Mouse (Mus musculus): ENCODE data around the gene Trim12c. TPM values are rescaled to one million over a fixed set of nuclear protein-coding genes. Genes with fewer than 3 reads are reported as not detected.
"Not testable (repeated sequence)": the region's sequence is repeated elsewhere in the genome, so short reads cannot be mapped to it uniquely, and the experiment has no call there.

Trim12c gene
- total and polyA plus RNA-seq, 3 experiments = 2.6 to 5.5 (median 4.1) TPM

DNA sequence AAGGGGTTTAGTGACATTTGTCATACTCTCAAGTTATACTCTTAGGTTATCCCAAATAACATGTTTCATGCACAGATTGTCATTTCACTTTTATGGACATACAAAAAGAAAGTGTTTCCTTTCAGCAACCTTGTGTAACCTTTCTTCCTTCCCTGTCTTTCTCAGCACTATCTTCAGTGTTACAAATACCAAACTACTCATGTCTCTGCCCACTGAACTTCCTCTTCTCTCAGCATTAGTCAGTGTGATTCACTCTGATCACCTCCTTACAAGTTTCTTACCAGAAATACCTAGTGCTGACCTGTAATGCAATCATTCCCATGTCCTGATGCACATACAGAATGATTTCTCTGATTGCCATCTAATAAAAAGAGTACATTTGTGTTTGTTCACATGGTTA, 13.2 kb upstream of the Trim12c start:
- H3K9ac ChIP-seq (ENCODE audit: low read depth, low read length) = no peak overlapping the region
- no peaks in the 10 kb centered on the region for H3K79me2 ChIP-seq (replicated peaks; ENCODE audit: control insufficient read depth, insufficient read depth, low read length)
- H3K27me3 ChIP-seq (ENCODE audit: control insufficient read depth, insufficient read depth, low read length) = no peaks in the 10 kb centered on the region
- no peak for DNase-seq
- H3K27ac ChIP-seq = no peak overlapping the region
- intact Hi-C loops (cut with DNase I) = no loop called here
- no peak overlapping the region for H3K4me3 ChIP-seq
- no peak for TF ChIP-seq CTCF (IDR thresholded peaks at IDR 0.05)
- TF ChIP-seq POLR2A (IDR thresholded peaks at IDR 0.05; ENCODE audit: insufficient read depth, low read depth, low read length) = no peak
- TF ChIP-seq EP300 (IDR thresholded peaks at IDR 0.05; ENCODE audit: insufficient read depth, low read depth, low read length) = no peak
- no peaks in the 10 kb centered on the region for H3K36me3 ChIP-seq (ENCODE audit: control insufficient read depth, insufficient read depth, low read length)
- no peaks in the 10 kb centered on the region; the same call in 1 of the 2 replicates for H3K4me1 ChIP-seq (ENCODE audit: control insufficient read depth, insufficient read depth, low read length)

DNA sequence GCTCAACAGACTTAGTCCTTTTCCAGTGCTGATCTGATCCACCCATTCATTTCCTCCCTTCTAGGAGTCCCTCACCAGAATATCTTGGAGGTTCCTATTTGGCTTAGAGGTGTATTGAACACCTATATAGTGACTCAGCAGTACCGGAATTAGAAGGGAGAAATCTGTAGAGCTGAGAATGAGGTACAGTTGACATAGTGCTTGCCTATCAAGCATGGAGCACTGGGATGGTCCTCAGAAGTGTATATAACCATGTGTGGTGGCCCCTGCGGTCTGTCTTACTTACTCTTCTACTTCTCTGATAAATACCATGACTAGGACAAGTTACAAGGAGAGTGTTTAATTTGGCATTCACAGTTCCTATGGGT, 422 bp upstream of the Trim12c start:
- Histone ChIP-seq H3K4me1 (ENCODE audit: control insufficient read depth, insufficient read depth, low read length) (no peaks in the 10 kb centered on the region; the same call in 1 of the 2 replicates), H3K27me3 (ENCODE audit: control insufficient read depth, insufficient read depth, low read length) (no peaks in the 10 kb centered on the region), H3K4me3 (peak overlapping the region; percentile 72), H3K9ac (ENCODE audit: low read depth, low read length) (peak overlapping the region; percentile 28; the same call in 1 of the 2 replicates), H3K27ac (peak overlapping the region; percentile 74), H3K79me2 (replicated peaks; ENCODE audit: control insufficient read depth, insufficient read depth, low read length) (no peaks in the 10 kb centered on the region), H3K36me3 (ENCODE audit: control insufficient read depth, insufficient read depth, low read length) (no peaks in the 10 kb centered on the region)
- 59% methylated on average over 2 of the region's 2 CpGs for WGBS
- intact Hi-C loops (cut with DNase I) = loop anchor here (5.0 kb wide), 1 partner anchor 111 kb away; the partner anchor contains the start of gene Trim34a
- no peak for DNase-seq
- TF ChIP-seq CTCF (IDR thresholded peaks at IDR 0.05) = no peak
- TF ChIP-seq POLR2A (IDR thresholded peaks at IDR 0.05; ENCODE audit: insufficient read depth, low read depth, low read length) = no peak
- TF ChIP-seq EP300 (IDR thresholded peaks at IDR 0.05; ENCODE audit: insufficient read depth, low read depth, low read length) = no peak

DNA sequence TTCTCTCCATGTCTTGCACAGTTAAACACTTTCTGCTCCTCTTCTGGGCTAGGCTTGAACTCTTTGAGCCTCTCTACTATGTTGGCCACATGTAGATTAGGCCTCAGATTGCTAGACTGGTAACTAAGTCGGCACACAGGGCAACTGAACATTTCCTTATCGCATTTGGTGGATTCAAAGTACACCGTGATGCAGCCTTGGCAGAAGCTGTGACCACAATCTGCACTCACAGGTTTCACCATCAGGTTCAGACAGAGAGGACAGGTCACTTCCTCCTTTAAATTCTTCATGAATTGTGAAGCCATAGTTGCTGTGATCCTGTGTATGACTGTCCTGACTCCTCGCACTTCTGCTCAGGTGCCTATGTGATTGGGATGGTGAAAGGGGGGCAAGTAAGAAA, 5.1 kb downstream of the Trim12c start:
- H3K27me3 ChIP-seq (ENCODE audit: control insufficient read depth, insufficient read depth, low read length); DNase-seq; H3K27ac ChIP-seq; H3K36me3 ChIP-seq (ENCODE audit: control insufficient read depth, insufficient read depth, low read length); H3K4me1 ChIP-seq (ENCODE audit: control insufficient read depth, insufficient read depth, low read length); H3K79me2 ChIP-seq (replicated peaks; ENCODE audit: control insufficient read depth, insufficient read depth, low read length); intact Hi-C loops (cut with DNase I); H3K9ac ChIP-seq (ENCODE audit: low read depth, low read length); H3K4me3 ChIP-seq: not testable (repeated sequence)
- 93% methylated on average over 4 of the region's 4 CpGs for WGBS

DNA sequence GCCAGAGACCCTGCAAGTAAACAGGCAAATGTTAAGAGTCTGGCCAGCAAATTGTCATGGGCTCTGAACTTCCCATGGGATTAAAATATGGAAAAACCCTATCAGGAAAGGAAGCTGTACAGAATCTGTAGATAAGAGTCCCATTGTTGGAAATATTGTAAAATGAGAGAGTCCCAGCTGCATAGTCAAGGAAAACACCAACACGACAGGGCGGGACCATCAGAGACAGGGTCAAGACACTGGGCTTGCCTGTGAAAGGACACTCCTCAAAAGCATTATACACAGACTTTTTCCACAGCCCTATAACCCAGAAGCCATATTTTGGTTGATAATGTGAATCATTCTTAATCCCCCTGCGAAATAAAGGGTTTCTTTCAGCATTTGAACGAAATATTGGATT, 12.4 kb downstream of the Trim12c start:
- H3K27me3 ChIP-seq (ENCODE audit: control insufficient read depth, insufficient read depth, low read length); DNase-seq; intact Hi-C loops (cut with DNase I); H3K4me3 ChIP-seq; H3K79me2 ChIP-seq (replicated peaks; ENCODE audit: control insufficient read depth, insufficient read depth, low read length); H3K4me1 ChIP-seq (ENCODE audit: control insufficient read depth, insufficient read depth, low read length); H3K27ac ChIP-seq; H3K9ac ChIP-seq (ENCODE audit: low read depth, low read length); H3K36me3 ChIP-seq (ENCODE audit: control insufficient read depth, insufficient read depth, low read length): not testable (repeated sequence)
- 47% methylated on average over 3 of the region's 4 CpGs for WGBS

DNA sequence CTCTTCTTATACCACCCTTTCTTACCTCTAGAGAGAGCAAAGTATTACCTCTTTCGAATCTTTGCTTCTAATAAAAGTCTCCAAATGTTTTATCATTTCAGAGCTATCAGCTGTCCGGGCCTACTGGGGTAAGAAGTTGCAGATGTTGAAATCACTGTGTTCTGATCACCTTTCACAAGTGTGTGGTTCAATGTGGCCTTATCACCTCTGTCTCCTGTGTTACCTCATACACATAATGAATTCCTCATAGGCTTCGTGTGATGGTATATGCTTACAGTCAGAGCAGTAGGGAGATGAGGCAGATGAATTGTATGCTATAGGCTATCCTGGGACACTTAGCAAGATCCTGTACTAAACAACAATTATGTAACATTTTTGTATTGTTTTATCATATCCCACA, 17.6 kb downstream of the Trim12c start:
- H3K9ac ChIP-seq (ENCODE audit: low read depth, low read length); H3K27me3 ChIP-seq (ENCODE audit: control insufficient read depth, insufficient read depth, low read length); H3K4me1 ChIP-seq (ENCODE audit: control insufficient read depth, insufficient read depth, low read length); intact Hi-C loops (cut with DNase I); H3K27ac ChIP-seq; DNase-seq; H3K36me3 ChIP-seq (ENCODE audit: control insufficient read depth, insufficient read depth, low read length); H3K79me2 ChIP-seq (replicated peaks; ENCODE audit: control insufficient read depth, insufficient read depth, low read length); H3K4me3 ChIP-seq: not testable (repeated sequence)
- WGBS = 81% methylated on average over 3 of the region's 3 CpGs

DNA sequence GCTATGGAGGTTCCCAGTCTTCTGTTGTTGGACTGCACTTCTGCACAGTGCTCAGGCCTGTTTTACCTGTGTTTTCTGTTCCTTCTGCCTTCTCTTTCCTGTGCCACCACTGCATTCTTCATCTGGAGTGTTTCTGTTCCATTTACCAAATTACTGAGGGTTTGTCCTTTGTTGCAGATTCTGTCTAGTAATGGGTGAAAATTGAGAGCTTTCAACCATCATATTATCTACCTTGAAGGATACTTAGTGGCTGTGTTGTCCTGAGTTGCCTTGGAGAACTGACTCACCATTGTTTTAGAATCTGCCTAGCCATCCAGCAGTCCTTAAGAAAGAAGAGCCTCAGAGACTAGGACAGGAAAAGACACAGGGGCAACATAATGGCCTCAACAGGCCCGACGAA, 24.0 kb downstream of the Trim12c start, which contains the start of gene Trim34b:
Gene Trim34b (plus strand): TSS at position 301 of the 400 bp plus-strand sequence.
- H3K79me2 ChIP-seq (replicated peaks; ENCODE audit: control insufficient read depth, insufficient read depth, low read length); H3K9ac ChIP-seq (ENCODE audit: low read depth, low read length): not testable (repeated sequence)
- WGBS = 73% methylated on average over 2 of the region's 2 CpGs

DNA sequence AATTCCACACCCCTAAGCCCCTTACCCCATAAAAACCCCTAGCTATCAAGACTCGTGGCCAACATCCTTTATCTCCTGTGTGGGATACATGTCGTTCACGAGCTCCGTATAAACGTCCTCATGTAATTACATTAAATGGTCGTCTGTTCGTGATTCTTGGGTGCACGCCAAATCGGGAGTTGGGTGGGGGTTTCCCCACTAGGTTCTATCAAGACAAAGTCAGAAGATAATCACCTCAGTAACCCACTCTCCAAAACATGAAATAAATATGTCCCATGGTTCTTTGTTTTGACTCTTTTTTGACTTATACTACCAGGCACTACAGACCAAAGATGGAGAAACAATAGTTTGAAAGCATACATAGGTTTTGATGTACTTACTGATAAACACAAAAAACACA, 31.1 kb downstream of the Trim12c start:
- H3K27ac ChIP-seq = no peak overlapping the region
- TF ChIP-seq POLR2A (IDR thresholded peaks at IDR 0.05; ENCODE audit: insufficient read depth, low read depth, low read length) (no peak), EP300 (IDR thresholded peaks at IDR 0.05; ENCODE audit: insufficient read depth, low read depth, low read length) (no peak), CTCF (IDR thresholded peaks at IDR 0.05) (no peak)
- H3K4me3 ChIP-seq = no peak overlapping the region
- H3K27me3 ChIP-seq (ENCODE audit: control insufficient read depth, insufficient read depth, low read length) = no peaks in the 10 kb centered on the region
- no peaks in the 10 kb centered on the region for H3K36me3 ChIP-seq (ENCODE audit: control insufficient read depth, insufficient read depth, low read length)
- DNase-seq = no peak
- H3K4me1 ChIP-seq (ENCODE audit: control insufficient read depth, insufficient read depth, low read length) = no peaks in the 10 kb centered on the region
- H3K79me2 ChIP-seq (replicated peaks; ENCODE audit: control insufficient read depth, insufficient read depth, low read length) = no peaks in the 10 kb centered on the region
- H3K9ac ChIP-seq (ENCODE audit: low read depth, low read length) = no peak overlapping the region
- intact Hi-C loops (cut with DNase I) = loop anchor here (10.0 kb wide), 1 partner anchor 97 kb away; no protein-coding TSS in a partner anchor
- 49% methylated on average over 9 of the region's 9 CpGs for WGBS

More for the DNA sequence above, 24.0 kb downstream of the Trim12c start, which contains the start of gene Trim34b:
- not testable (repeated sequence) for H3K27ac ChIP-seq; H3K36me3 ChIP-seq (ENCODE audit: control insufficient read depth, insufficient read depth, low read length); H3K4me3 ChIP-seq; H3K4me1 ChIP-seq (ENCODE audit: control insufficient read depth, insufficient read depth, low read length); H3K27me3 ChIP-seq (ENCODE audit: control insufficient read depth, insufficient read depth, low read length); DNase-seq
- intact Hi-C loops (cut with DNase I) = loop anchor here (10.0 kb wide), 1 partner anchor 104 kb away; no protein-coding TSS in a partner anchor

Data from heart, adult 2 months (tissue).